Mouse (Mus musculus) B cell, adult 2 months (primary cell): ENCODE data around the gene Ppia.
"Not testable (repeated sequence)": the region's sequence is repeated elsewhere in the genome, so short reads cannot be mapped to it uniquely, and the experiment has no call there.

ENCODE experiments used
- DNase-seq, 2 experiments: peaks; one replicate each; pipeline ENCODE4 v3.0.0; 2022

Ppia gene

GRCm38 (mm10) chr11:6404699-6405566 lies 10.3 kb upstream of the Ppia start:
- no peak for DNase-seq

- DNase-seq: no peak
Observed at GRCm38 (mm10) chr11:6405591-6406081, 9.6 kb upstream of the Ppia start.

DNA sequence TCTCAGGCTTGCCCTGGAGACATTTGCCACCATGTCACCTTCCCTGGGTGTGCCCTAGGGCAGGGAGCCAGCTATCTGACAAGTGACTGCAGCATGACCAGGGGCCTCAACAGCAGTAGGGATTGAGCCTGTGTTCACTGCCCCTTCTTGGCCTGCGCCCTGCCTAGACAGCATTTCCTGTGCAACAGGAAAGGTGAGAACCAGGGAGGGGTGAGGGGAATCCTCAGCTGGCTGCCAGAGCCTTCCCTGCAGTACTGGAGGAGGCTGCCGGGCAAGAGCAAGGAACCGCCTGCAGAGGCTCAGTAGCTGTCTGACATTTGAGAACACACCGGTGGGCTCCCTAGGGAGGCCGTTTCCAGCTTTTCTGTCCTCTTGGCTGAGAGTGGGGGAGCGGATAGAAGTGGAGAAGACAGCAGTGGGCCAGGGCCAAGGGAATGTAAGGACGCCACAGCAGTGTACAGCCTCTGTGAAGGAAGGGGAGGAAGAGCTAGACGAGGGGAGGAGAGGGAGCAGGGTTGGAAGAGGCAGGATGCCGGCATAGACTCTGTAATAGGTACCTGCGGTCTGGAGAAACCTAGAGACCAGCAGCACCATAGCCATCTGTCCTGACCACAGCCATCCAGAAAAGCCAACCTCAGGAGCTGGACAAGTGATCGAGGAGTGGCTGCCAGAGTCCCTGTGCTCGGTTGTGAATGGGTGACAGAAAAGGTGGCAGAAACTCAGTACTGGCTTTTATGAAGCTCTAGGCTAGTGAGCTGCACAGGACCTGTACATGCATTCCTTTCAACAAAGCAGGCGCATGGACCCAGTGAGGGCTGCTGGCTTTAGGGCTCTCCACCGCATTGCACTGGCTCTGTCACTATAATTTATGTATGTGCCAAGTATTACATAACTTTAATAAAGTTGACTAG lies 8.7 kb upstream of the Ppia start:
- no peak for DNase-seq

GRCm38 (mm10) chr11:6407162-6407621 lies 8.1 kb upstream of the Ppia start:
- DNase-seq: no peak

DNA sequence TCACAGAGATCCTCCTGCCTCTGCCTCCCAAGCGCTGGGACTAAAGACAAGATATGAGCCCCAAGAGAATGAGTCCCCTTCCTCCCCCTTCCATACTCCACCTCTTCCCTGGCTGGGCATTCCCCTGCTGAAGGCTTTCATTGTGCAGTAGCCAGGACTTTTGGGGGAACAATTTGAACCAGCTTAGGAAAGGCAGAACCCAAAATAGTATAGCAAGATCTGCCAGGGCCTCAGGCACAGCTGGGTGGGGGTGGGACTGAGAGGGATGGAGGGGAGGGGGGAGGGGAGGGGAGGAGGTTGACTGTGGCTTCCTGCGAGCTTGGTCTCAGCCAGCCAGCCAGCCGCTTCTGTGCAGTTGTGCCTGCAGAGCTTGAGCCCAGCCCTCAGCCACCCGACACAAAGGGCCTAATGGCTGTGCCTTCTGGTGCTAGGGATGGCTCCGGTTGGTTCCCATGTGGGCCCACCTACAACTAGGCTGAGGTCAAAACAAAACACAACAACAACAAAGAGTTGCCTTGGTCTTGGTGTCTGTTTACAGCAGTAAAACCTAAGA lies 5.1 kb upstream of the Ppia start:
- no peak for DNase-seq

- DNase-seq: not testable (repeated sequence)
Observed at GRCm38 (mm10) chr11:6410755-6411154, 4.5 kb upstream of the Ppia start.

GRCm38 (mm10) chr11:6411684-6412083 lies 3.6 kb upstream of the Ppia start:
- DNase-seq: peak; percentile 82 to 84

DNA sequence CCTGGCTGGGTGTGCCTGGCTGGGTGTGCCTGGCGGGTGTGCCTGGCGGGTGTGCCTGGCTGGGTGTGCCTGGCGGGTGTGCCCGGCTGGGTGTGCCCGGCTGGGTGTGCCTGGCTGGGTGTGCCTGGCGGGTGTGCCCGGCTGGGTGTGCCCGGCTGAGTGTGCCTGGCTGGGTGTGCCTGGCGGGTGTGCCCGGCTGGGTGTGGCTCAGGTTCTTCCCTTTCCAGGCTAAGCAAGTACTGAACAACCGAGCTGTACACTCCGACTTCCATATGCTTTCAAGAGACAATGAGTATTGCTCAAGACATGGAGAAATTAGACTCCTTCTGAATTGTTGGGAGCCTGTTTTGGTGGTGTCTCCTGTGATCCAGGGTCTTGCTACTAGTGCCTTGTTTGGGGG lies 2.0 kb upstream of the Ppia start:
- DNase-seq: no peak

- DNase-seq: peak; percentile 100
Observed at GRCm38 (mm10) chr11:6415551-6416404, 535 bp downstream of the Ppia start.

DNA sequence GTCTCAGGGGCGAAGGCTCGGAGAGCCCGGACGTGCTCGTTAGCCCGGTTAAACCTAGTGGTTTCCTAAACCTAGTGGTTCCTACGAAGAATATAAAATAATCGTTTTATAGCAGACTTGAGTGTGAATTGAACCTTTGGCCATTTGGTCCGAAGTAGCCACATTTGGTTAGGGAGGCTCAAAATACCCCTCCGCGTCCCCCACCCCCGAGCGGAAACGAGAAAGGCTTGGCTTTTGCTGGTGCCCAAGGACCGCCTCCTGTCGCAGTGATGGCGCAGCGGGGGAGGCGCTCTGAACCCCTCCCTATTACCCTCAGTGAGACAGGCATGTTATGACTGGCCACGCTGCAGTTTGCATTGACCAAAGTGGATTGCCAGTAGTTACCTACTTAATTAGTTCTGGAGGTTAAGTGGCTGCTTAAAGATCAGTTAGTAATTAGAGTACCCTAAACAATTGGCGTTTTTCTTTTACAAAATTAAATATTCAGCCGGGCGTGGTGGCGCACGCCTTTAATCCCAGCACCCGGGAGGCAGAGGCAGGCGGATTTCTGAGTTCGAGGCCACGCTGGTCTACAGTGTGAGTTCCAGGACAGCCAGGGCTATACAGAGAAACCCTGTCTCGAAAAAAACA lies 1.3 kb downstream of the Ppia start:
- peak; percentile 86 to 89 for DNase-seq

DNA sequence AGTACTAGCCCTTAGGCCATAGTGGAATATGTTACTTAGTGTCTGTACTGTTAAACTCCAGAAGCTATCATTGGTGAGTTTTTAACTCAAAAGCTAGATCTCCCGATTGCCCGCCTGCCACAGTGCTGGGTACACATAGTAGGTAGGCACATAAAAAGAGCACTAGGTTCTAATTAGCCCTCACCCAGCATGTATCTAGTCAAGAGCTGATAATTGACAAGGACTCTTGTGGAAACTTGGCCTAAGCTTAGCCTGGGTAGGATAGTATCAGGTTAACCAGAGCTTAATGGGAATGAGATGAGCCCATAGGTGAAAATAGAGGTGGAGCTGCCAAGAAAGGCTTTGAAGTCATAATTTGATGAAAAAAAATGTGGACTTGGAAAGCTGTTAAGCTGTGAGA lies 1.8 kb downstream of the Ppia start:
- DNase-seq: no peak

- DNase-seq: no peak
Observed at GRCm38 (mm10) chr11:6417490-6417889, 2.2 kb downstream of the Ppia start.

DNA sequence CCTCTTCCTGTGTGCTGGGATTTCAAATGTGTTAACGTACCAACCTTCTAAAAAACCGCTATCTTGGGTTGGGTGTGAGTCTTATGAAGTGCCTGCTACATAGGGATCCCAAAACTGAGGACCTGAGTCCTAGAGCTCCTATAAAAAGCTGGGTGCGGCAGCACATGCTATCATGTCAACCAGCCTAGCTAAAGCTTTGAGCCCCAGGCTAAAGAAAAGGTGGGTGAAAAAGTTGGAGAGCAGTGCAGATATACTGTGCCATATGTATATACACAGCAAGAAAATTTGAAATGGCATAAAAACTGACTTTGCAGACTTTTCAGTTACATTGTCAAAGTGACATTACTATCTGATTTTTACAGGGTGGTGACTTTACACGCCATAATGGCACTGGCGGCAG lies 3.5 kb downstream of the Ppia start:
- no peak for DNase-seq

GRCm38 (mm10) chr11:6419156-6419555 lies 3.9 kb downstream of the Ppia start:
- not testable (repeated sequence) for DNase-seq

GRCm38 (mm10) chr11:6420283-6420703 lies 5.0 kb downstream of the Ppia start:
- no peak for DNase-seq

GRCm38 (mm10) chr11:6420722-6421350 lies 5.6 kb downstream of the Ppia start:
- no peak for DNase-seq

GRCm38 (mm10) chr11:6430186-6430585 lies 14.9 kb downstream of the Ppia start:
- no peak for DNase-seq

DNA sequence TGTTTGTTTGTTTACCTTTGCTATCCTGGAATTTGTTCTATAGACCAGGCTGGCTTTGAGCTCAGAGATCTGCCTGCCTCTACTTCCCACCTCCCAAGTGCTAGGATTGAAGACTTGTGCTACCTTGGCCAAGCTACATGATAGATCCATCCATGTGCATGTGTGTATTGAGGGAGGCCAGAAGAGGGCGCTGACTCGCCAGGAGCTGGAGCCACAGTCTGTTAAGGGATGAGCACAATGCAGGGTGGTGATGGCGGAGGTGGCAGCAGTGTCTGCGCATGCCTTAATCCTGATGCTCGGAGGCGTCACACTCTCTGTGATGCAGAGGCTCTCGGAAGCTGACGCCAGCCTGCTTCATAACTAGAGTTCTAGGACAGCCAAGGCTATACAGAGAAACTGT lies 21.2 kb downstream of the Ppia start:
- peak; percentile 75 to 76 for DNase-seq

- no peak for DNase-seq
Observed at GRCm38 (mm10) chr11:6437667-6438066, 22.4 kb downstream of the Ppia start.

- no peak for DNase-seq
Observed at GRCm38 (mm10) chr11:6440171-6440570, 24.9 kb downstream of the Ppia start.

- no peak for DNase-seq
Observed at GRCm38 (mm10) chr11:6442566-6442965, 27.3 kb downstream of the Ppia start.
